Comparison of ENCODE assay signal across 11 mouse cellular contexts in genomic region chr3:135327601-135328000, GRCm38 (mm10). TPM values are rescaled to one million over a fixed set of nuclear protein-coding genes. Genes with fewer than 3 reads are reported as not detected.
DNase-seq lines count a peak whose midpoint lies in the region; ATAC-seq and TF ChIP-seq lines count a peak whose summit lies in the region.
"Had no signal": no experiment of that assay in that cellular context is flagged by ENCODE, and none has a peak within 500 bp of the region (broad histone marks: within the 10 kb centered on the region; RNA-seq: fewer than 3 reads in every experiment).

No protein-coding gene starts in this region.

- H3K79me2 ChIP-seq in CH12.LX (replicated peaks; ENCODE audit: control insufficient read depth, extremely low read depth, insufficient read depth, poor library complexity, severe bottlenecking) = no peaks in the 10 kb centered on the region

- H3K4me1 ChIP-seq in kidney, embryonic 15.5 days = no peaks in the 10 kb centered on the region
- H3K4me1 ChIP-seq in CH12.LX (ENCODE audit: control insufficient read depth in 1 of 2, insufficient read depth in 2 of 2) = no peaks in the 10 kb centered on the region
- H3K4me1 ChIP-seq: heart, embryonic 15.5 days; lung, embryonic 15.5 days had no signal

- in situ Hi-C loops in CH12.LX (cut with MboI; ENCODE audit: low pct_ligation_motif_present, low pct_unique_long_range_greater_than_20kb, low sequenced_read_pairs) = loop anchor here (5.0 kb wide), 1 partner anchor 35 kb away; no protein-coding TSS in a partner anchor

- H3K4me3 ChIP-seq in kidney, embryonic 15.5 days (replicated peaks) = no peak overlapping the region
- H3K4me3 ChIP-seq in CH12.LX (replicated peaks in 1 of 3; ENCODE audit: low read depth in 2 of 3, low read length in 2 of 3, poor library complexity in 1 of 3) = no peak overlapping the region
- H3K4me3 ChIP-seq: heart, embryonic 15.5 days; lung, embryonic 15.5 days; myocyte had no signal

- H3K9me3 ChIP-seq in kidney, embryonic 15.5 days (replicated peaks) = no peaks in the 10 kb centered on the region
- H3K9me3 ChIP-seq in CH12.LX (replicated peaks; ENCODE audit: low read length) = no peaks in the 10 kb centered on the region
- H3K9me3 ChIP-seq: heart, embryonic 15.5 days; lung, embryonic 15.5 days had no signal

- no peak for TF ChIP-seq POLR2A in CH12.LX (IDR thresholded peaks at IDR 0.05; ENCODE audit: low read depth, low read length)

- peak; percentile 66 for TF ChIP-seq RAD21 in CH12.LX (IDR thresholded peaks at IDR 0.05; ENCODE audit: low read depth, low read length)

- no peaks in the 10 kb centered on the region for H3K36me3 ChIP-seq in kidney, embryonic 15.5 days
- no peaks in the 10 kb centered on the region for H3K36me3 ChIP-seq in CH12.LX (replicated peaks in 1 of 2; ENCODE audit: control insufficient read depth in 1 of 2, insufficient read depth in 1 of 2, low read length in 1 of 2)
- H3K36me3 ChIP-seq: heart, embryonic 15.5 days; lung, embryonic 15.5 days had no signal

- TF ChIP-seq CTCF in CH12.LX (conservative IDR thresholded peaks at IDR 0.05 in 1 of 2, IDR thresholded peaks at IDR 0.05 in 1 of 2; ENCODE audit: low read depth in 2 of 2, low read length in 2 of 2) = peak; percentile 57 to 85; a peak in 3 of 4 replicates

- no peaks in the 10 kb centered on the region for H3K27me3 ChIP-seq in kidney, embryonic 15.5 days
- no peaks in the 10 kb centered on the region for H3K27me3 ChIP-seq in CH12.LX (replicated peaks)
- H3K27me3 ChIP-seq: heart, embryonic 15.5 days; lung, embryonic 15.5 days had no signal

- no peak overlapping the region for H3K9ac ChIP-seq in kidney, embryonic 15.5 days
- no peak overlapping the region for H3K9ac ChIP-seq in CH12.LX (ENCODE audit: insufficient read depth, low read depth)
- H3K9ac ChIP-seq: heart, embryonic 15.5 days; lung, embryonic 15.5 days had no signal

- peak; percentile 11 to 18 for DNase-seq in kidney, postnatal 4 days
- peak; percentile 51 for DNase-seq in CH12.LX (ENCODE audit: extremely low read depth)
- DNase-seq in ZHBTc4 (ENCODE audit: low read depth, low spot score) = peak; percentile 80
- peak; percentile 40 for DNase-seq in naive thymus-derived CD4-positive, alpha-beta T cell, adult 2 months (ENCODE audit: low read depth)
- no peak for DNase-seq in urinary bladder, postnatal 4 days (ENCODE audit: low spot score in 2 of 2)
- DNase-seq: cerebellum, adult 9-11 months had no signal

- dilution Hi-C loops in CH12.LX (cut with MboI; ENCODE audit: extremely low pct_ligation_motif_present, extremely low pct_unique_long_range_greater_than_20kb, low sequenced_read_pairs) = no loop called here

- no peak overlapping the region for H3K27ac ChIP-seq in kidney, embryonic 15.5 days
- H3K27ac ChIP-seq in CH12.LX (ENCODE audit: insufficient read depth, low read depth) = no peak overlapping the region
- H3K27ac ChIP-seq: heart, embryonic 15.5 days; lung, embryonic 15.5 days had no signal

- TF ChIP-seq EP300 in CH12.LX (IDR thresholded peaks at IDR 0.05; ENCODE audit: low read length) = no peak

- no peak for ATAC-seq in kidney, embryonic 15.5 days (replicated peaks; ENCODE audit: low FRiP score)
- no peak for ATAC-seq in frontal cortex, adult (ENCODE audit: low TSS enrichment)

- no peak overlapping the region for H3K4me2 ChIP-seq in kidney, embryonic 15.5 days
- H3K4me2 ChIP-seq in CH12.LX (ENCODE audit: insufficient read depth, low read depth, poor library complexity, severe bottlenecking) = no peak overlapping the region
- H3K4me2 ChIP-seq: heart, embryonic 15.5 days; lung, embryonic 15.5 days had no signal

- 57% methylated on average over 2 of the region's 2 CpGs for WGBS in kidney, embryonic 15.5 days

TF ChIP-seq in CH12.LX, 34 proteins besides CTCF, POLR2A, EP300 and RAD21:
- TF ChIP-seq ZC3H11A (IDR thresholded peaks at IDR 0.05; ENCODE audit: low read depth, low read length) = peak; percentile 32; the same call in 1 of the 2 replicates
- TF ChIP-seq SMC3 (IDR thresholded peaks at IDR 0.05; ENCODE audit: low read depth, low read length) = peak; percentile 82
- TF ChIP-seq USF1 (IDR thresholded peaks at IDR 0.05; ENCODE audit: low read depth, low read length) = no peak

RNA-seq across cellular contexts. Expression of gene Slc9b2, which starts 20.1 kb away (rescaled TPM):
- 2.5 and 6.3 TPM in 2 replicates for polyA plus RNA-seq in kidney, embryonic 15.5 days (2015; fragmentation: Nextera tagmentation; extraction: Ambion mirVana)
- total RNA-seq in CH12.LX (2012; rRNA removed) (1.4 and 1.5 TPM in 2 replicates), CH12.LX (2014; rRNA removed) (2.8 and 3.2 TPM in 2 replicates)
- 3.9 and 4.2 TPM in 2 replicates for polyA plus RNA-seq in CH12.LX (2012; ENCODE audit: insufficient read length, low read depth)

RNA-seq across cellular contexts. Expression of gene Slc9b1, which starts 20.2 kb away (rescaled TPM):
- 0.42 TPM in 1 of 2 replicates, not detected in the other for polyA plus RNA-seq in kidney, embryonic 15.5 days (2015; fragmentation: Nextera tagmentation; extraction: Ambion mirVana)
- total RNA-seq in CH12.LX (2012; rRNA removed) (1.3 and 1.9 TPM in 2 replicates), CH12.LX (2014; rRNA removed) (2.3 and 2.7 TPM in 2 replicates)
- 2.3 and 3.1 TPM in 2 replicates for polyA plus RNA-seq in CH12.LX (2012; ENCODE audit: insufficient read length, low read depth)
- polyA plus RNA-seq: heart, embryonic 15.5 days; myocyte had no signal

RNA-seq across cellular contexts. Expression of gene Bdh2, which starts 46.6 kb away (rescaled TPM):
- 25.5 and 26.8 TPM in 2 replicates for polyA plus RNA-seq in kidney, embryonic 15.5 days (2015; fragmentation: Nextera tagmentation; extraction: Ambion mirVana)
- total RNA-seq in CH12.LX (2012; rRNA removed) (2.0 and 2.2 TPM in 2 replicates), CH12.LX (2014; rRNA removed) (1.2 TPM in 2 replicates)
- 1.3 and 2.3 TPM in 2 replicates for polyA plus RNA-seq in CH12.LX (2012; ENCODE audit: insufficient read length, low read depth)

Comparison
In these comparisons a context has a peak if more than half of its experiments do, and no peak if none do; other contexts are left out.
1. DNase-seq: peak in kidney, postnatal 4 days (2 of 2), CH12.LX (single experiment), ZHBTc4 (single experiment) and naive thymus-derived CD4-positive, alpha-beta T cell, adult 2 months (single experiment); none in urinary bladder, postnatal 4 days (0 of 2).